Mouse (Mus musculus): ENCODE measurements around the gene Gm45808.
"Not testable (repeated sequence)": the region's sequence is repeated elsewhere in the genome, so short reads cannot be mapped to it uniquely, and the experiment has no call there.

Gene Gm45808

DNA sequence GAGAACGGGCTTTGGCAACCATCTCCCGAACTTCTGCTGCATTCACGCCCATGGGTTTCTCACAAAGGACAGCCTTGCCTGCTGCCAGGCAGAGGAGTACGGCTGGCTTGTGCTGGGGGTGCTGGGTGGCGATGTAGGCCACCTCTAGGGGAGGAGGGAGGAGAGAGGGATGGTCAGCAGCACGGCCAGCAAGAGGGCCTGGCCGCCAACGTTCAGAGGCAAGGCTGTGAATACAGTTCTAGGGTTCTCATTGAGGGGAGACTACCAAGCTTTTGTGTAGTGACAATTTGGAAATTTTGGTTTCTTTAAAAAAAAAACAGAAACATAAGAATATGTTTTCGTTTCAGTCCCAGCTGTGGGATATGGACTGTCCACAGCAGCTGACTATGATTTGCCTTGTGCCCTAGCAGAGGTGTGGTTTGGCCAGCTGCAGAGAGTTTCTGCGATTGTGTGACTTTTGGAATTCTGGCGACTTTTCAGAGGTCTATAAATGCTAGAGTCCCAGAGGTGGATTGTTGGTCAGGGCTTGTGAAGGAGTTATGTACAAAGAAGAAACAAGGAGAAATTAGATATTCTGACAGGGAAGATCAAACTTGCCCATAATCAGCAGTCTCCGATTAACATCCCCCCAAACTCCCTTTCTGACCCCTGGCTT is at the start of gene Gm45808:
TSS of gene Gm45808 (minus strand) at position 51 of the 655 bp plus-strand sequence.
- peak; percentile 70 for DNase-seq (ENCODE audit: low spot score)

DNA sequence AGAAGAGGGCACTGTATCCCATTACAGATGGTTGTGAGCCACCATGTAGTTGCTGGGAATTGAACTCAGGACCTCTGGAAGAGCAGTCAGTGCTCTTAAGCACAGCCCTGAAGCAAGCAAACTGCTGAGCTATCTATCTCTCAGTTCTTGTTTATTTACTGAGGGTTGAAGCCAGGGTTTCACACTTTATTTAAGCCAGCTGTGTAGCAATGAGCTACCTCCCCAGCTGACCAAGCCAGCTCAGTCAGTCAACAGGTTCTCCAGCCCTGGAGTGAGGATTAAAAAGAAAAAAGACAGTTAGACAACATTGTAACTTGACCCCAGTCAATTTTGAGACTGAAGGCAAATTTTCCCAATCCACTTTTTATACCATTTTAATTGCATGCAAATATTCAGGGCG is 49.1 kb upstream of the Gm45808 start:
- peak; percentile 36 for DNase-seq (ENCODE audit: low spot score)

DNA sequence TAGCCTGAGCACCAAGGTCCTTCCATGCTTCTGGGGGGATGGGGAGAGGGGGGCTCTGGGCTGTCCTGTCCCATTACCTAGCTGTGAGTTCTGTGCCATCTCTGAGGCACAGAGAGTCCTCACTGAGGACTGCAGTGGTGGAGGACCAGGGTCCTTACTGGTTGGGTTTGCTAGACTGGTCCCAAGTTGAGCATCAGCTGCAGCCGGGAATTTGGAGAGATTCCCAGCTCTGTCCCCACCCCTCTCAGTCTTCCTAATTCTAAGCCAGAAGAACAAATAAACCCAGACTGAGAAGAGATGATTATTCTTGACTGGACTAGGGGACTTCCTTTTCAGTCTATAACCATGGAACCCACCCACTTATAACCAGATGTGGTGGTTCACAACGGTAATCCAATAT is 44.0 kb upstream of the Gm45808 start:
- DNase-seq (ENCODE audit: low spot score) = no peak

DNA sequence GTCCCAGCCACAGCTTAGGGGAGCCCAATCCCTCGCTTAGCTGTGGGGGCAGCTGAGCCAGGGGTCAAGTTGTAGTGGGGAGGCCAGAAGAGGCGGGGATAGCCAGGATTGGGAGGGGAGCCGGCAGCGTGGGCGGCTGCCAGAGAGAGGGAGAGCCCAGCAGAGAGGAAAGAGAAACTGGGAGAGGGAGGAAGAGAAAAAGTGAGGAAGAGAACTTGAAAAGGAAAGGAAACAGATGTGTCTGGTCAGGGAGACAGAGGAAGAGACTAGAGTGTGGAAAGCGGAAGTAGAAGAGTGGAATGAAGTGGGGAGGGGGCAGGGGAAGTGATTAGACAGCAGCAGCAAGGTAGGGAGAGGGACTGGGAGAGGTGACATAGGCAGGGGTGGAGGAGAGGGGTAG is 42.9 kb upstream of the Gm45808 start:
- no peak for DNase-seq (ENCODE audit: low spot score)

DNA sequence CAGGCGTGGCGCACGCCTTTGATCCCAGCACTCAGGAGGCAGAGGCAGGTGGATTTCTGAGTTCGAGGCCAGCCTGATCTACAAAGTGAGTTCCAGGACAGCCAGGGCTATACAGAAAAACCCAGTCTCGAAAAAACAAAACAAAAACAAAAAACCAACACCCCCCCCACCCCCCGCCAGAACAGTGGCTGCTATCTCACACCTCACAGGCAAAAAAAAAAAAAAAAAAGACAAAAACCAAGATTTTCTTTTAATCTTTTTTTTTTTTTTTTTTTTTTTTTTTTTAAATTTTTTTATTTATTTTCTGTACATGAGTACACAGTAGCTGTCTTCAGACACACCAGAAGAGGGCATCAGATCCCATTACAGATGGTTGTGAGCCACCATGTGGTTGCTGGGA is 40.6 kb upstream of the Gm45808 start:
- DNase-seq (ENCODE audit: low spot score) = not testable (repeated sequence)

DNA sequence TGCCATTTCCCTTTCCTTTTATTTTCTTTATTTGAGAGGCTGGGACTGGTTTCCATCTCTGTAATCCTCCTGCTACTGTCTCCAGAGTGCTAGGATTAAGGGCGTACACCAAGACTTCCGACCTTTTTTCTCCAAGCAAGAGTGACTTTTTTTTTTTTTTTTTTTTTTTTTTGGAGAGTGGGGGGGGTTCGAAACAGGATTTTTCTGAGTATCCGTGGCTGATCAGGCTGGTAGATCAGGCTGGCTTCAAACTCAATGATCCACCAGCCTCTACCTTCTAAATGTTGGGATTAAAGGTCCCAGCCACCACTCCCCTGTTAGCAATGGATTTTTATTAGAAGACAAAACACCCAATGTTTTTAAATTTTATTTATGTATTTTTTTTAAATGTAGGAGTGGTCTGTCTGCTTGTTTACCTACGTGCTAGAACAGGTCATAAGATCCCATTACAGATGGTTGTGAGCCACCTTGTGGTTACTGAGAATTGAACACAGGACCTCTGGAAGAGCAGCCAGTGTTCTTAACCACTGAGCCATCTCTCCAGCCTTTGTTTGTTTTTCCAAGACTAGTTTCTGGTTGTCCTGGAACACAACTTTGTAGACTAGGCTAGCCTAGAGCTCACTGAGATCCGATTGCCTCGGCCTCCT is 40.0 kb upstream of the Gm45808 start:
- DNase-seq (ENCODE audit: low spot score) = peak; percentile 53

DNA sequence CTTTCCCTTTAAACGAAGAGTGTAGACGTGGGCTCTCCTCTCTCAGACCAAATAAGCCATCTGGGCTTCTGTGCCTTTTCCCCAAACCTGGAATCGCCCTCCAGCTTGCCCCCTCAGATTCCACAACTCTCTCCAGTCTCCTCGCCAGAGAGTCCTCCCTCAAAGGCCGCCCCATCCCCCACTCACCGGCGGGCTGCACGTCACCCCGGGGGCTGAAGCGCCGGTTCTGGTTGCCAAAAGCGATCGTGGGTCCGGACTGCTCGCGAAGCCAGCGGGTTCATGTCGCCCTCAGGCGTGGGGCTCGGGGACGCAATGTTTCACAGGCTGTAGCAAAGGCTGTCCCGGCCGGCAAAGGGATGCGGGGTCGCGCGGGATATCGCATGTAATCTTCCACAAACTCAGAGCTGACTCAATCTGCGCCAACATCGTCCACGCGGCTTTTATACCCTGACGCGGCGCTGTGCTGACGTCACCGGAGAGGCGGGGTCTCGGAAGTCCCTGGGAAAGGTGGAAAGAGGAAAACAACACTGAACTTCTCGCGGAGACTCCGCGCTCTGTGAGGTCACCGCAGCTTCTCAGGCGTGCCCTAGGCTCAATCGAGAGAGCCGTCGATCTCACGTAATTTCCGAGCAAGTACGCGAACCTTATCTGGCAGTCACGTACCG is 39.3 kb upstream of the Gm45808 start, which contains the start of the genes Ppp1r15a and Plekha4:
TSS of gene Ppp1r15a (minus strand) at position 460 of the 665 bp plus-strand sequence.
TSS of gene Plekha4 (plus strand) at position 522 of the 665 bp plus-strand sequence.
- peak; percentile 93 for DNase-seq (ENCODE audit: low spot score)

DNA sequence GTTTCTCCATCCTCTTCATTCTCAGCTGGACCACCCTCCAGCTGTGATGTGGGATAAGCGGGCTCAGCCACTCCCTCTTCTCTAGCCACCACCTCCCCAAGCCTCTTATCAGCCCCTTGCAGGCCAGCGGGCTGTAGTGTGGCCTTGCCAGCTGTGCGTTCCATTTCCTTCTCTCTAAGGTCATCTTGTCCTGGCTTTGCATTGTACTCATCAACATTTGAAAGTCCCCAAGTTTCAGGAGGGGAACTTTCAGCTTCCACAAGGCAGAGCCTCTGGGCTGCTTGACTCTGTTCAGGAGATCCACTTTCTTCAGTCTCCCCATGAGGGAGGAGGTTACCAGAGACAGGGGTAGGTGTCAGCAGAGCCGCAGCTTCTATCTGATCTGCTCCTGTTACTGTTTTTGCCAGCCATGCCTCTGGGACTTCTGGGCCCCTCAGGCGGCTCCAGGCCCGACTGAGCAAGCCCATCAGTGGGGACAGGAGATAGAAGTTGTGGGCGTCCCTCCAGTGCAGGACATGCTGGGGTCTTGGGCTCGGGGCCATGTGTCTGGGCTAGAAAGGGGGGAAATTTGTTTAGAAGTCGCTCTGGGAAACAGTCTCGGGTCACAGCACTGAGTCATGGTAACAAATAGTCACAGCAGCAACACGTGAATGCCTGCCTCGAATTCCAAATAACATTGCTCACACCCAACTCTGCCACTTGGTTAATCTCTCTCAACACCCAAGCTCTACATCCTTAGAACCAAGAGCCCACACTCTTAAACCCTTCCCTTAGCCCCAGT is 38.4 kb upstream of the Gm45808 start:
- DNase-seq (ENCODE audit: low spot score) = peak; percentile 47

DNA sequence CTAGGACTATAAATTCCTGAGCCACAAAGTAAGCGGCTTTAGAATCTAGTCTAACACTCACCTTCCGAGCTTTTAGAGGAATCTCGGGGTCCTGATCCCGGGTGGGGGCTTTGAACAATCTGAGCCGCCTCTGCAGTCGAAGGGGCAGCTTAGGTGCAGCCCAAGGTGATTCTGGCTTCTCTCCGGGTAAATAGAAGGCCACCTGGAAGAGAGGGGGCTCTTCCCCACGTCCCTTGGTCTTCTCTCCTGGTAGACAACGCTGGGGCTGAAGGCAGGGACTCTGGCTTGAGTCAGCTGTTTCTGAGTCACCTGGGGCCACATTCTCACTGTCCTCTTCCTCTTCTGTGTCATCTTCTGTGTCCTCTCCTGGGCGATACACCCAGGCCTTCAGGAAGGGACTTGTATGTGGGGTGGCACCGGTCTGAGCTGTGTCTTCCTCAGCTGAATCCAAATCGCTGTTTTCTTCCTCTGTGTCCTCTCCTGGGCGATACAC is 37.1 kb upstream of the Gm45808 start:
- no peak for DNase-seq (ENCODE audit: low spot score)

DNA sequence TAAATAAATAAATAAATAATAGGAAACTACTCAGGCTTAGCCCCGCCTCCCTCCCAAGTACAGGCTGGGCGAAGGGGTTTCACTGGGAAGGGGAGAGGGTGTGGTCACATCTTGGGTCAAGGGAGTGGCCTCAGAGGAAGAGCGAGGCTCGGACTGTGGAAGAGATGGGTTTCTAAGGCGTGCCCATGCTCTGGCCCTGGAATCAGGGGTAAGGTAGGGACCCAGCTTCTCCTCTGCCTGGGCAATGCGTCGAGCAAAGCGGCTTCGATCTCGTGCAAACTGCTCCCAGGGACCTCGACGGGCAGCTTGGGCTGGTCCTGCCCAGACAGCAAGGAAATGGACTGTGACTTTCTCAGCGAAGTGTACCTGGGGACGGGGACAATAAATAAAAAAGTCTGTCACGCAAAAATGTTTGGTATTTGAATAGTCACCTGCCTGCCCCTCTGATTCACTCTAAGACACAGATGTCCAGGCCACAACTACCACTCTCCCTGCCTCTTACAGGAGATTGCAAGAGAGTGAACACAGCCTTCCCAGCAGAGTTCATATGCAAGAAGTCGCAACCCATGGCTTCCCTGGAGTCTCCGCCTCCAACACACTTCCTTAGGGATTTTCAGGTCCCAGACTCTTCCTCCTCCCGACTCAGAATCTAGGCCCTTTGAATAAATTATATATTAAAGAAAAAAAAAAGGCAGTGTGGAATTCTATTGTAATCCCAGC is 36.5 kb upstream of the Gm45808 start:
- DNase-seq (ENCODE audit: low spot score) = no peak

DNA sequence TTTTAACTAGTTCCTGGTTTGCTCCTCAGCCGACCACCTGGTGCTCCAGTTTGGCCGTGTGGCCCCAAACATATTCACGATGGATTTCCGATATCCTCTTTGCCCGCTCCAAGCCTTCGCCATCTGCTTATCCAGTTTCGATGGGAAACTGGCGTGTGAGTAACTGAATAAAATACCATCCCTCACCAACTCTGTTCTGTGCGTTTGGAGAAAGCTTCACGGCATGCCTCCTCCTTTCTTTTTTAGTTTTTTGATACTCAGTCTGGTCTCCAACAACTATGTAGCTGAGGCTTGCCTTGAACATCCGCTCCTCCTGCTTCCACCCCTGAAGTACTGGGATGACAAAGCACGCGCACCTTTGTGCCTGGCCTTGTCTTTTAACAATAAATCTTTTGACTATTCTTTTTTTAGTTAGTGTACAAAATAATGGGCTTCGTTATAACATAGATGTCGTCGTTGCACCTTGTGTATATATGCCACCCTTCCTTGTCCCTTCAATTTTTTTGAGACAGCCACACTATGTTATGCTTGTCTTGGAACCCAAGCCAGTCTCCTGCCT is 35.7 kb upstream of the Gm45808 start:
- no peak for DNase-seq (ENCODE audit: low spot score)

DNA sequence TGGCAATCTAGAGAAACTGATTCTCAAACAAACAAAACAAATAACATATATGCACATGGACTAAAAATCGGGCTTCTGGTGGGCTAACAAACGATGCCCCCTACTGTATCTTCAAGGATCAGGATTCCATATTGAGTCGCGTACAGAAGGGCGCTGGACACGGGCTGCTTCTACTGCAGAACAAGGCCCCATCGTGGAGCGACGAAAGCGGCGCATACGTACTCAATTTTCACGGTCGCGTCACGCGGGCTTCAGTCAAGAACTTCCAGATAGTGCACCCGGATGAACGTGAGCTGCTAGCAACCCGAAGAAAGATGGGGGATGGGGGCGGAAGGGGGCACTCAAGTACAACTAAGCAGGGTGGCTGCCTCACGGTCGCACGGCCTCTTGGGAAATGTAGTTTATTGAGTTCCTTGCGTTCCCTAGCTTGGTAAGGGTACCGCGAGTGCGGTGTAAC is 35.1 kb upstream of the Gm45808 start:
- no peak for DNase-seq (ENCODE audit: low spot score)

DNA sequence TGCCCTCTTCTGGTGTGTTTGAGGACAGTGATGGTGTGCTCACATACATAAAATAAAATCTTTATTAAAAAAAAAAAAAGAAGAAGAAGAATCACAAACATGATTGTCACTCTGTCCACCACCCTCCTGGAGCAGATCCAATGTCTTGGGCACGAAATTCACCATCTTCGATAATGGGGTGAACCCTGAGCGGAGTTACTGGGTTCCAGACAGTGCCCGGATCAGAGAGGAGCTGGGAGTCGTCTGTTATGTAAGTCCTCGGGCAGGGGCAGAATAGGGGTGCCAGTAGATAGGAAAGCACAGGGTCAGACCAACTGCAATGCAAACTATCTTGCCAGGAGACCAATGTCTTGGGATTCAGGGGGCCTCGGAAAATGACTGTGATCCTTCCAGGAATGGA is 34.0 kb upstream of the Gm45808 start:
- DNase-seq (ENCODE audit: low spot score) = no peak

DNA sequence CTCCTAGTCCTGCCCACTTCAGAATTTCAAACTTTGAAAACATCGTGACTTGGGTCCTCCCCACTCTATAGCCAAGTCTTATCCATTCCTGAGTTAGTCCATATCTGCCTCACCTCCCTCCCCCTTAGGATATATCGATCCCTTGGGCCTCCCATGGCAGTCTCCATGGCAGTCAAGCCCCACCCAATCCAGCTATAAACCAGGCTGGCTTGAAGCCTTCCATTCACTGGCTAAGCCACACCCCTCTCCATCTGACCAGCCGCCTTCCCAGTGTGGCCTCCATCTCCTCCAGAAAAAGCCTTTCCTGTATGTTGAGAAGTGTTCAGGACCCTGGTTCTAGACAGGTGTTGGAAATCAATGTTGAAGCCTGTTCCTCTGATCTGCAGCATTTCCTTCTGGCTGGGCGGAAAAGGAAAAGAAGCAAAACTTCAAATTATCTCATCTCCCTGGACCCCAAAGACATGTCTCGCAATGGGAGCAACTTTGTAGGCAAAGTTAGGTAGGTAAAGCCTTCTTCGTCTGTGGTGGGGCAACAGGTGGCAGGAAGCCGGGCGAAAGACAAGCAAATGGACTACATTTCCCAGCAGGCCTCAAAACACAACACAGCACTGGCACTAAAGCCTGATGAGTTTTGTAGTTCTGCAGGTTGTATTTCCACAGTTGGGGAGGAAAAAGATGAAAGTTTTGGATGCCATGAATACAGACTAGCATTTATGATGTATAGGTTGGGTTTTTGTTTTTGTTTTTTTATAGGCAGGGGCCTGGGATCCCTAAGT is 32.9 kb upstream of the Gm45808 start:
- DNase-seq (ENCODE audit: low spot score) = no peak

DNA sequence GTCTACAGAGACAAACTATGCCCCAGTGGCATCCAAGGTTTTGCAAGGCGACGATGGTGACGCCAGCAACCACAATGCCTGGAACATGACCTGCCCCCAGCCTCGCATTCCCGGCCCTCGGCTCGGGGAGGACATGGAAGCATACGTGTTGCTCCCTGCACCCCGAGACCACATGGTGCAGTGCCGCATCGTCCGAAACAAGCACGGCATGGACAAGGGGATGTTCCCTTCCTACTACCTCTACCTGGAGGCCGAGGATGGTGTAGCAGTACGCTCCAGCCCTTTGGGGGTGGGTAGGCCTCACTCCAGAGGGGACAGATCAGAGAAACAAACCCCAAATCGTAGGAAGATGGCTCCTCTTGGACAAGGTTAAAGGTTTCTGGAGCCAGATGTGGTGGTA is 32.0 kb upstream of the Gm45808 start:
- no peak for DNase-seq (ENCODE audit: low spot score)

DNA sequence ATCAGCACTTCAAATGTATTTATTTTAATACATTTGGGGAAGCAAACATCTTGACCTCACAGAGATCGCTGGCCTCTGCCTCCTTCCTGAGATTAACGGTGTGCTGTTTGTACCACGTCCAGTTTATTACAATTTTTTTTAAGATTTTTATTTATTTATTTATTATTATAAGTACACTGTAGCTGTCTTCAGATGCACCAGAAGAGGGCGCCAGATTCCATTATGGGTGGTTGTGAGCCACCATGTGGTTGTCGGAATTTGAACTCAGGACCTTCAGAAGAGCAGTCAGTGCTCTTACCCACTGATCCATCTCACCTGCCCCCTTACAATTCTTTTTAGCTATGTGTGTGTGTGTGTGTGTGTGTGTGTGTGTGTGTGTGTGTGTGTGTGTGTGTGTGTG is 30.2 kb upstream of the Gm45808 start:
- DNase-seq (ENCODE audit: low spot score) = not testable (repeated sequence)

DNA sequence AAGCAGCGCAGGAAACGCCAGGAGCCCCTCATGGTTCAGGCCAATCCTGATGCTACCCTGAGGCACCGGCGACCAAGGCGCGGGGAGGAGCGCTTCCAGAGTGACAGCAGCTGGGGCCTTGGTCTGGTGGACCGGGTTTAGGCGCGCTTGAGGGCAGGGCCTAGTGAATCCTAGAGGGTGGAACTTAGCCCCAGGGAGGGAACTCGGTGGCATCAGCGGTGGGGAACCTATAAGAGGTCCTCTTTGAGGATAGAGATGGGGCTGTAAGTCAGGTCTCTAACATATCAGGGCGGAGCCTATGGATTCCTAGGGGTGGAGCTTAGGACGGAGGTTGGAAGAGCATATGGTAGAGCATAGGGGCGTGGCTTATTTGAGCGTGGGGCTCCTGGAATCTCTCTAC is 28.8 kb upstream of the Gm45808 start:
- no peak for DNase-seq (ENCODE audit: low spot score)

DNA sequence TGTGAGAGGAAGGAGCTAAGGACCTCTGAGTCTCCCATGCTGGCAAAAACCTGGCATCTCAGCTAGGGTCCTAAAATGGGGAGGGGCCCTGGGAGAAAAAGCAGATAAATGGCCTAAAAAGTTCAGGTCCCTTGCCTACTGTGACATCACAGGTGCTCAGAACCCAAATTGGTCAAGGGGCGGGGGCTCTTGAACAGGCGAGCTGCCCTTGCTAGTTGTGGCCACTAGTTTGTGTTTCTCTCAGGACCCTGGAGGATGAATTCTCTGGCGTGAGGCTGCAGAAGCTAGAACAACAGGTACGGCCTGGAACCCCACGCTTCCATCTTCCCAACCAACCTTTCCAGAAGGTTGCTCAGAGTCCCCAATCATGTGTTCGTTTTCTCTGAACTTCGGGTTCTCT is 27.8 kb upstream of the Gm45808 start:
- no peak for DNase-seq (ENCODE audit: low spot score)

DNA sequence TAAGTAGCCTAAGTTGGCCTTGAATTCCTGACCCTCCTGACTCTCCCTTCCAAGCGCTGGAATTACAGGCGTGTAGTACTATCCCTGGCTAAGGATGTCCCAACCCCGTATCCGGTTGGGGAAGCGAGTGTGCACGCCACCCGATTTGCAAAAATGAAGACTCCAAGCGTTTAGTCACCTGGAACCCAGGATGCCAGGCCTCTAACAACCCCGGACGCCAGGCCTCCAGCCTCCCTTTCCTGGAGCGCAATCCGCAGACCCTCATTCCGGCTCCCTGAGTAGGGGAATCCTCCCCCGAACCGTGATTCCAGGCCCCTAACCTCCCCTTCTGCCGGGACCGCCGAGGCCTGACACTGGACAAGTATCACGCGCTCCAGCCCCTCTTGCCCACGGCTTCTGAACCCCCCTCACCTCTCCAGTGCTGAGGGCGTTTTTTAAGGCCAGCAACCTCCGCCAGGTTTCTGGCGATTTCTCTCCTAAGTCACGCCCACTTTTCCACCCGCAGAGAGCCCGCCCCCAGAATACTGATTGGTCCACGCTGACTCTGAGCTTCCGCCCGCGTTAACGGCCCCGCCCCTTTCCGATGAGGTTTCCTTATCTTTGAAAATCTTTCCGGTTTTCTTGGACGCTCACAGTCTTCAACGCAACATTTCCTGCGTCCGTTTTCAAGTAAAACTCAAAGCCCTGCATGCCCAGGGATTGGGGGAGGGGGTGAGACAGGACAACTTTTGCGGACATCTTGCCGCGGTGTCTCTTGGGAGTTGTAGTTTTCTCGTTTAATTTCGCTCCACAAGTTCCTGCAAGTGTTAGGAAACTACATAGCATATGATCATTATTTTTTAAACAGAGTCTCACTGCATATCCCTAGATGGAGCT is 23.5 kb upstream of the Gm45808 start, which contains the start of gene Nucb1:
TSS of gene Nucb1 (minus strand) at position 495 of the 876 bp plus-strand sequence.
- DNase-seq (ENCODE audit: low spot score) = peak; percentile 91

Measured in adipocyte (in vitro differentiated cells).